Mouse (Mus musculus) small intestine, adult 2 months (tissue): ENCODE data around the gene Abat.

ENCODE experiments used
- CTCF ChIP-seq: fragments of 200-500 bp; IDR thresholded peaks from 2 replicates; pipeline ENCODE4 v1.5.1; 2012; ENCODE audit warnings: low read depth, mild to moderate bottlenecking, control low read depth, inconsistent platforms, low read length, moderate library complexity, mixed read lengths; ENCODE audit not compliant: insufficient replicate concordance, insufficient read length; ENCODE audit errors: extremely low read depth
- POLR2A ChIP-seq: fragments of 200-500 bp; IDR thresholded peaks from 2 replicates; pipeline ENCODE4 v1.6.1; 2012; ENCODE audit warnings: low read depth, mild to moderate bottlenecking, control low read depth, inconsistent platforms, low read length, moderate library complexity

- TF ChIP-seq CTCF (no peak), POLR2A (no peak)
Observed at GRCm38 (mm10) chr16:8582579-8583295, 69.5 kb downstream of the Abat start.
